Mouse (Mus musculus): Measurements from ENCODE around the gene D430041D05Rik.

DNA sequence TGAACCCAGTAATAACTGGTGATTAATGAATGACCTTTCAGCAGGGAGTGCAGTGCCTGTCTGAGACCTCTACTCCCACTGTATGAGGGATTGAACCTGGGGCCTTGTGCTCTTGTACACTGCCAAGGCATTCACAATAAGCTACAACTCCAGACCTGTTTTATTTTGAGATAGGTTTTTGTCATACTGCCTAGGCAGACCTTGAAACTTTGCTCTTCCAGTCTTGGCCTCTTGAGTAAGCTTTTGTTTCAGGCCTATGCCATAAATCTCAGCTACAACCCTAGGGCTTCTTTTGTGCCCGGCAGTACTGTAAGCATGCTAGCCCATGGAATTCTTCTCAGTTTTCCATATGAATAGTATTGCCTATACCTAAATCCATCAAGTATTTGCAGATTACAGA lies 291.7 kb downstream of the D430041D05Rik start:
- TF ChIP-seq CTCF (IDR thresholded peaks at IDR 0.05; ENCODE audit: borderline replicate concordance, insufficient read depth, low read length): no peak
- TF ChIP-seq POLR2A (IDR thresholded peaks at IDR 0.05; ENCODE audit: low read depth, low read length): no peak
